ENCODE assay signal across 10 mouse cellular contexts in the genomic region with DNA sequence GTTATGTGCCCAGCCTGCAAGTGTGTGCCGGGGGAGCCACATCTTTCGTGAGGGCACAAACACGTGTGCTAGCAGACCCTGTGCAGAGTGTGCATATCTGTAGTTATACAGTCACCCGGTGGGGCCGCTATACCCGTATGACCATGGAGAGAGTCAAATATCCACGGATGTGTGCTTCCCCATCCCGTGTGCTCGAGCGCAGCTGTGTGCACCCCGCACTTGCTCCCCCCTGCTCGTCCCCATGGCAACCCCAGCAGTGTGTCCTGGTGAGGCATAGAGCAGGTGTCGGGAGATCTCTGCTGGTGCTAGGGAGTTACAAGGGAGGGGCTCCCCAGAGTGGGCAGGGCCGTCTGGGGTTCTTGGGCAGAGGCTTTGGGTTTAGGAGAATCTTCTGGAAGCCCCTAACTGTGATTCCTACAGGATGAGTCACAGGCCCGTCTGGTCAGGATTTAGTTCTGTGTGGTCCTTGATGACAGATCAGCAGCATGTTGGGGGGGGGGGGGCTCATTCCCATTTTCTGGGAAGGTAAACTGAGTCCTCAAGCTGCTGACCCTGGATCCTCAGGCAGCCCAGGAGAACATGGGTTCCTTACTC. TPM values are rescaled to one million over a fixed set of nuclear protein-coding genes. Genes with fewer than 3 reads are reported as not detected.
DNase-seq lines count a peak whose midpoint lies in the region; ATAC-seq and TF ChIP-seq lines count a peak whose summit lies in the region.
"Had no signal": no experiment of that assay in that cellular context is flagged by ENCODE, and none has a peak within 500 bp of the region (broad histone marks: within the 10 kb centered on the region; RNA-seq: fewer than 3 reads in every experiment).

No protein-coding gene starts in this region.

- 22% methylated on average over 15 of the region's 15 CpGs for WGBS in forebrain, postnatal 0 days
- WGBS in midbrain, embryonic 14.5 days: 28% methylated on average over 15 of the region's 15 CpGs
- 10% methylated on average over 15 of the region's 15 CpGs for WGBS in cerebellum, adult 2 months

- no peak for TF ChIP-seq POLR2A in cerebellum, adult 2 months (IDR thresholded peaks at IDR 0.05; ENCODE audit: borderline replicate concordance, insufficient read depth, low read length)

- no peak overlapping the region for H3K4me2 ChIP-seq in forebrain, postnatal 0 days (ENCODE audit: low read depth)
- peak overlapping the region; percentile 30 for H3K4me2 ChIP-seq in midbrain, embryonic 14.5 days (ENCODE audit: low read length)

- peaks cover 12% of the 10 kb centered on the region for H3K4me1 ChIP-seq in forebrain, postnatal 0 days (ENCODE audit: insufficient read depth)
- peaks cover 27% of the 10 kb centered on the region for H3K4me1 ChIP-seq in midbrain, embryonic 14.5 days (ENCODE audit: control insufficient read depth, insufficient read depth, low read length)
- H3K4me1 ChIP-seq in cerebellum, adult 2 months (ENCODE audit: control insufficient read depth, insufficient read depth, low read length): no peaks in the 10 kb centered on the region

- H3K36me3 ChIP-seq in forebrain, postnatal 0 days (ENCODE audit: insufficient read depth): no peaks in the 10 kb centered on the region
- no peaks in the 10 kb centered on the region for H3K36me3 ChIP-seq in midbrain, embryonic 14.5 days (ENCODE audit: control insufficient read depth, insufficient read depth, low read length)
- H3K36me3 ChIP-seq: G1E; heart, embryonic 15.5 days had no signal

- no peak overlapping the region for H3K9ac ChIP-seq in forebrain, postnatal 0 days
- H3K9ac ChIP-seq in midbrain, embryonic 14.5 days (replicated peaks; ENCODE audit: low read length): no peak overlapping the region
- H3K9ac ChIP-seq: heart, embryonic 15.5 days had no signal

- no peaks in the 10 kb centered on the region for H3K9me3 ChIP-seq in forebrain, postnatal 0 days (ENCODE audit: low read length)
- no peaks in the 10 kb centered on the region for H3K9me3 ChIP-seq in midbrain, embryonic 14.5 days (ENCODE audit: control insufficient read depth, low read length)
- H3K9me3 ChIP-seq: G1E; heart, embryonic 15.5 days had no signal

- DNase-seq in frontal cortex, adult 2 months (ENCODE audit: extremely low spot score in 1 of 2, low spot score in 1 of 2): peak; percentile 32 to 61
- DNase-seq in frontal cortex, postnatal 36 days (ENCODE audit: low spot score in 2 of 2): no peak
- DNase-seq in ES-CJ7 (ENCODE audit: low read depth, low spot score): peak; percentile 39
- peak; percentile 72 for DNase-seq in forebrain, postnatal 0 days
- DNase-seq in midbrain, embryonic 14.5 days: peak; percentile 71
- peak; percentile 55 for DNase-seq in thymus, postnatal 25 days
- DNase-seq in cerebellum, adult 2 months: no peak

- TF ChIP-seq CTCF in forebrain, postnatal 0 days (IDR thresholded peaks at IDR 0.05; ENCODE audit: low read depth): peak; percentile 31; the same call in 1 of the 2 replicates
- TF ChIP-seq CTCF in cerebellum, adult 2 months (IDR thresholded peaks at IDR 0.05; ENCODE audit: borderline replicate concordance, insufficient read depth, low read depth, low read length): no peak

- H3K27ac ChIP-seq in forebrain, postnatal 0 days (ENCODE audit: low read depth, low read length): no peak overlapping the region; the same call in 1 of the 2 replicates
- H3K27ac ChIP-seq in midbrain, embryonic 14.5 days (replicated peaks; ENCODE audit: low read depth, low read length): 0 out of 2 replicates have a peak overlapping the region, but pooled peaks have one; percentile 38
- no peak overlapping the region for H3K27ac ChIP-seq in cerebellum, adult 2 months (ENCODE audit: insufficient read depth, low read length)
- H3K27ac ChIP-seq: heart, embryonic 15.5 days had no signal

- H3K27me3 ChIP-seq in forebrain, postnatal 0 days (ENCODE audit: insufficient read depth, low read length): 0 out of 2 replicates have a peak, but pooled peaks cover 3% of the 10 kb centered on the region
- H3K27me3 ChIP-seq in midbrain, embryonic 14.5 days (ENCODE audit: control insufficient read depth, insufficient read depth, low read length): no peaks in the 10 kb centered on the region
- peaks cover 4% of the 10 kb centered on the region; the same call in 1 of the 2 replicates for H3K27me3 ChIP-seq in cerebellum, adult 2 months (ENCODE audit: control insufficient read depth, insufficient read depth, low read length)

- peak; percentile 92 for ATAC-seq in forebrain, postnatal 0 days
- ATAC-seq in midbrain, embryonic 14.5 days (ENCODE audit: low FRiP score, low TSS enrichment): peak; percentile 44
- no peak for ATAC-seq in erythroid progenitor cell, adult 5-6 weeks (replicated peaks; ENCODE audit: low FRiP score, poor library complexity, severe bottlenecking)

- no peak overlapping the region for H3K4me3 ChIP-seq in forebrain, postnatal 0 days (ENCODE audit: low read depth, low read length)
- H3K4me3 ChIP-seq in midbrain, embryonic 14.5 days (replicated peaks; ENCODE audit: low read depth, low read length): no peak overlapping the region
- no peak overlapping the region for H3K4me3 ChIP-seq in cerebellum, adult 2 months (replicated peaks; ENCODE audit: insufficient read depth, low read depth, low read length)
- H3K4me3 ChIP-seq: heart, embryonic 15.5 days had no signal

RNA-seq across cellular contexts. Expression of a gene that starts 24.3 kb away (rescaled TPM):
- polyA plus RNA-seq in frontal cortex, adult 2 months (2012; rRNA removed): 33.4 and 38.0 TPM in 2 replicates
- 17.2 and 28.9 TPM in 2 replicates for total RNA-seq in forebrain, postnatal 0 days (2014; rRNA removed)
- polyA plus RNA-seq in forebrain, postnatal 0 days (2015; fragmentation: Nextera tagmentation; extraction: Ambion mirVana): 3.4 and 4.1 TPM in 2 replicates
- polyA plus RNA-seq in midbrain, embryonic 14.5 days (2014; fragmentation: Nextera tagmentation; extraction: Ambion mirVana): 3.0 and 3.9 TPM in 2 replicates
- total RNA-seq in erythroid progenitor cell, adult 5-6 weeks (2015; ENCODE audit: low replicate concordance): not detected in 2 replicates
- not detected in 2 replicates for total RNA-seq in erythroid progenitor cell, adult 5-6 weeks (2017; ENCODE audit: low replicate concordance)
- 7.4 and 8.6 TPM in 2 replicates for polyA plus RNA-seq in cerebellum, adult 2 months (2012; rRNA removed)
- polyA plus RNA-seq: G1E had no signal

Comparison
In these comparisons a context has a peak if more than half of its experiments do, and no peak if none do; other contexts are left out.
1. DNase-seq: peak in frontal cortex, adult 2 months (2 of 2), ES-CJ7 (single experiment), forebrain, postnatal 0 days (single experiment), midbrain, embryonic 14.5 days (single experiment) and thymus, postnatal 25 days (single experiment); none in frontal cortex, postnatal 36 days (0 of 2) and cerebellum, adult 2 months (0 of 2).